Mouse (Mus musculus) Patski (cell line): ENCODE measurements around the gene Slc36a3. TPM values are rescaled to one million over a fixed set of nuclear protein-coding genes. Genes with fewer than 3 reads are reported as not detected.

Experiments used
- ATAC-seq: fragments of 100-300 bp; one replicate; pipeline ENCODE4 v1.8.0; 2021
- CTCF ChIA-PET: fragments of 350-600 bp; sonication (Branson Sonifier 250); formaldehyde crosslinking; loops from one replicate; lab custom pipeline; 2022; ENCODE audit warnings: inconsistent platforms; lab: Charles Lee
- POLR2A ChIA-PET: fragments of 350-600 bp; sonication (Branson Sonifier 250); formaldehyde crosslinking; loops from one replicate; lab custom pipeline; 2022; ENCODE audit warnings: antibody characterized with exemption, inconsistent platforms; lab: Charles Lee
- DNase-seq: peaks from one replicate; pipeline ENCODE4 v3.0.0-alpha.2; 2011; ENCODE audit warnings: low read depth, low spot score
- H3K27me3 ChIP-seq: fragments of 371-371 bp; one replicate; pipeline ENCODE4 v1.5.1; 2021
- CTCF ChIP-seq: fragments of 100-300 bp; IDR thresholded peaks from one replicate; pipeline ENCODE4 v1.5.1; 2021
- in situ Hi-C: fragments of 300-500 bp; cut with MboI; formaldehyde crosslinking; loops from 3 replicates; pipeline ENCODE4 v1.11.1; 2018; ENCODE audit warnings: low pct_unique_long_range_greater_than_20kb, mixed read lengths
- polyA plus RNA-seq: library from polyadenylated mRNA; unstranded; gene quantifications from one replicate; pipeline ENCODE4 v1.2.3, GENCODE M21; 2021

The Slc36a3 gene
- polyA plus RNA-seq, 1 experiment from 2014 or later = not detected

GRCm38 (mm10) chr11:55178830-55179229 lies 27.3 kb upstream of the Slc36a3 start:
- ATAC-seq (no peak), DNase-seq (no peak)
- TF ChIP-seq CTCF = no peak
- in situ Hi-C loops = no loop called here
- ChIA-PET POLR2A (no interaction called here), CTCF (no interaction called here)
- H3K27me3 ChIP-seq = peaks cover 31% of the 10 kb centered on the region

- POLR2A ChIA-PET = no interaction called here
- H3K27me3 ChIP-seq = peaks cover 37% of the 10 kb centered on the region
- DNase-seq (no peak), ATAC-seq (no peak)
- TF ChIP-seq CTCF = no peak
- in situ Hi-C loops = no loop called here
- CTCF ChIA-PET = no interaction called here
Measured at GRCm38 (mm10) chr11:55170501-55170900, 19.0 kb upstream of the Slc36a3 start.

- POLR2A ChIA-PET = no interaction called here
- H3K27me3 ChIP-seq = peaks cover 23% of the 10 kb centered on the region
- in situ Hi-C loops = no loop called here
- no peak for DNase-seq
- no peak for ATAC-seq
- CTCF ChIA-PET = interaction anchor here (1.5 kb wide), 1 partner anchor 10 kb away, joined by 5 read pairs; no protein-coding TSS in a partner anchor
- no peak for TF ChIP-seq CTCF
Measured at GRCm38 (mm10) chr11:55168914-55169313, 17.4 kb upstream of the Slc36a3 start.

DNA sequence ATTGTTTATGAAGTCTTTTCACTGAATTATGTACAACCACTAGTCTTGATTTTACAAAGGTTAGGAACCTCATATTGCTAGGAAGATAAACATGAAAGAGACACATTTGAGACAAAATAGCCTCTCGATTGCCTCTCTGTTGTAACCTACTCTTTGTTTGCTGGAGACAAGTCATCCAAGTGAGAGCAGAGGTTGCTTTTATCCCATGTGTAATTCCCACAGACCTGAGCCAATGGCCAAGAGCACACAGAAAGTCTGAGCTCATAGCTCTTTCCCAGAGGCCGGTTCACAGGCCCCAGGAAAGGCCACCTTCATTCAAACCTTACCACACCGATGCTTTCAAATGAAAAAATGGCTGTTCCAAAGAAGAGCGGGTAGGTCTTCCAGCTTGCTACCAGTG lies 17.0 kb upstream of the Slc36a3 start:
- peaks cover 23% of the 10 kb centered on the region for H3K27me3 ChIP-seq
- ATAC-seq (no peak), DNase-seq (no peak)
- ChIA-PET CTCF (interaction anchor here (1.5 kb wide), 1 partner anchor 10 kb away, joined by 5 read pairs; no protein-coding TSS in a partner anchor), POLR2A (no interaction called here)
- no peak for TF ChIP-seq CTCF
- in situ Hi-C loops = no loop called here

DNA sequence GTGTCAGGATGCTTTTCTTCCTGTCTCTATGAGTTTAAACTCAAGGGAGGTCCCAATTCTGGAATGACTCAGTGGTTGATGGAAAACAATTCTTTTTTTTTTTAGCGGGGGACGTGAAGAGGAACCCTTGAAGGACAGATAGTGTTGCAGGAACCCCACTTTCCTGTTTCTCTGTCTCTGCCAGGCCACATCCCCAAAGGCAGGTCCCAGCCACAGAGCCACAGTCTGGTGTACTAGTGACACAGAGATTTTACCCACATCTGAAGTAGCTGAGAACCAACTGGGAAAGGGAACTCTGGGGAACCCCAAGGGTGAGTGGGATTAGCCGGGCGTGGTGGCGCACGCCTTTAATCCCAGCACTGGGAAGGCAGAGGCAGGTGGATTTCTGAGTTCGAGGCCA lies 14.2 kb upstream of the Slc36a3 start:
- no peak for ATAC-seq
- peaks cover 16% of the 10 kb centered on the region for H3K27me3 ChIP-seq
- in situ Hi-C loops = no loop called here
- POLR2A ChIA-PET = interaction anchor here (0.6 kb wide), 1 partner anchor 161 kb away, joined by 3 read pairs; no protein-coding TSS in a partner anchor
- DNase-seq = no peak
- TF ChIP-seq CTCF = no peak
- CTCF ChIA-PET = no interaction called here

GRCm38 (mm10) chr11:55164723-55165122 lies 13.2 kb upstream of the Slc36a3 start:
- ATAC-seq (no peak), DNase-seq (no peak)
- ChIA-PET CTCF (interaction anchor here (1.0 kb wide), 1 partner anchor 10 kb away, joined by 3 read pairs; no protein-coding TSS in a partner anchor), POLR2A (no interaction called here)
- peaks cover 21% of the 10 kb centered on the region for H3K27me3 ChIP-seq
- in situ Hi-C loops = no loop called here
- TF ChIP-seq CTCF = peak; percentile 85

DNA sequence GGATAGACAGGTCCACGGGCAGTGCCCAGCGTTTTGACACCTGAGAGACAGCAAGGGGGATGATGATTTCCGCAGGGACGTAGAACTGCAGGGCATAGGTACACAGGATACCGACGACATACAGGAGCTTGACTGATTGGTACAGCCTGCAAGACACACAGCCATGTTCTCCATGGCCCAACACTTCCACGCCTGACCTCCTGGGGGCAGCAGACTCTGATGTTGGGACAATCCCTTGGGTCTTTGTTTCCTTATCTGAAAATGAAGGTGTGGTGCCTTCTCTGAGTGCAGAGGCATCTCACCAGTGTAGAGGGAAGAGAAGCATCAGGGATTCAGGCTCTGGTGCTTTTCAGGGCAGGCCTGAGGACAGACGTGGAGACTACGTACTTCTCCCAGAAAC lies 11.2 kb upstream of the Slc36a3 start:
- DNase-seq (no peak), ATAC-seq (peak; percentile 57)
- H3K27me3 ChIP-seq = peaks cover 13% of the 10 kb centered on the region
- POLR2A ChIA-PET = no interaction called here
- in situ Hi-C loops = no loop called here
- CTCF ChIA-PET = no interaction called here
- TF ChIP-seq CTCF = peak; percentile 84

GRCm38 (mm10) chr11:55158785-55159359 lies 7.4 kb upstream of the Slc36a3 start:
- DNase-seq (peak; percentile 43), ATAC-seq (no peak)
- peaks cover 13% of the 10 kb centered on the region for H3K27me3 ChIP-seq
- ChIA-PET CTCF (interaction anchor here (0.9 to 2.0 kb wide), 14 partner anchors 9 to 288 kb away, joined by 3 to 10 read pairs (median 4); no protein-coding TSS in a partner anchor), POLR2A (interaction anchor here (0.6 kb wide), 1 partner anchor 176 kb away, joined by 3 read pairs; no protein-coding TSS in a partner anchor)
- in situ Hi-C loops = loop anchor here (5.0 to 10.0 kb wide), 5 partner anchors 72 to 284 kb away; no protein-coding TSS in a partner anchor
- TF ChIP-seq CTCF = peak; percentile 96

GRCm38 (mm10) chr11:55155070-55155421 lies 3.5 kb upstream of the Slc36a3 start:
- in situ Hi-C loops = loop anchor here (5.0 to 10.0 kb wide), 5 partner anchors 68 to 280 kb away; no protein-coding TSS in a partner anchor
- POLR2A ChIA-PET = interaction anchor here (0.6 kb wide), 1 partner anchor 35 kb away, joined by 4 read pairs; no protein-coding TSS in a partner anchor
- no peaks in the 10 kb centered on the region for H3K27me3 ChIP-seq
- DNase-seq = no peak
- CTCF ChIA-PET = no interaction called here
- TF ChIP-seq CTCF = no peak
- ATAC-seq = no peak

- POLR2A ChIA-PET = interaction anchor here (0.6 kb wide), 1 partner anchor 35 kb away, joined by 4 read pairs; no protein-coding TSS in a partner anchor
- CTCF ChIA-PET = no interaction called here
- in situ Hi-C loops = loop anchor here (5.0 to 10.0 kb wide), 5 partner anchors 67 to 280 kb away; no protein-coding TSS in a partner anchor
- DNase-seq (no peak), ATAC-seq (no peak)
- TF ChIP-seq CTCF = no peak
- no peaks in the 10 kb centered on the region for H3K27me3 ChIP-seq
Measured at GRCm38 (mm10) chr11:55154398-55155069, 3.0 kb upstream of the Slc36a3 start.

DNA sequence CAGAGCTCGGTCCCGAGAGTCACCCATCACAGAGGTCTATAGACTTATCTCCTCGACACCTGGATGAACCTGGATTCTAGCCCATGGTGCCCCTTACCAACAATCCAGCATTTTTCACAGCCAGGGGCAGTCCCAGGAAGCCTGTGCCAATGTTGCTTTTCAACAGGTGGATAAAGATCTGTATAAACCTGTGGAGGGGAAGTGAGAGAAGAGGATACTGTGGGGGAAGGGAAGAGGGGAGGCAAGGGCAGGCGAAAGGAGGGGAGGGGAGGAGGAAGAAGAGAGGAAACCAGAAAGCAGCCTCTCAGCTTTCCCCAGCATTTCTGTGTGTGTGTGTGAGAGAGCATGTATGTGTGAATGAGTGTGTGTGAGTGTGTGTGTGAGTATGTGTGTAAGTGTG lies 3.0 kb downstream of the Slc36a3 start:
- CTCF ChIA-PET = interaction anchor here (1.4 to 2.0 kb wide), 2 partner anchors 10 to 61 kb away, joined by 3 to 5 read pairs; no protein-coding TSS in a partner anchor
- no peak for ATAC-seq
- TF ChIP-seq CTCF = no peak
- no peak for DNase-seq
- POLR2A ChIA-PET = no interaction called here
- H3K27me3 ChIP-seq = no peaks in the 10 kb centered on the region
- in situ Hi-C loops = no loop called here
